Mouse (Mus musculus): Measurements from ENCODE around the gene Tigd3. TPM values are rescaled to one million over a fixed set of nuclear protein-coding genes. Genes with fewer than 3 reads are reported as not detected.

Tigd3 gene
- 0.34 and 2.8 TPM in 2 replicates for total RNA-seq (2017)

- peak; percentile 96 for ATAC-seq (replicated peaks; ENCODE audit: low read depth, poor library complexity, severe bottlenecking)
Measured at GRCm38 (mm10) chr19:5894002-5894678, at the start of gene Tigd3. Gene Tigd3, minus strand, starts transcription at chr19:5894149.

- ATAC-seq (replicated peaks; ENCODE audit: low read depth, poor library complexity, severe bottlenecking) = no peak
Measured at GRCm38 (mm10) chr19:5943404-5943803, 49.5 kb upstream of the Tigd3 start.

GRCm38 (mm10) chr19:5942581-5942980 is 48.6 kb upstream of the Tigd3 start:
- no peak for ATAC-seq (replicated peaks; ENCODE audit: low read depth, poor library complexity, severe bottlenecking)

DNA sequence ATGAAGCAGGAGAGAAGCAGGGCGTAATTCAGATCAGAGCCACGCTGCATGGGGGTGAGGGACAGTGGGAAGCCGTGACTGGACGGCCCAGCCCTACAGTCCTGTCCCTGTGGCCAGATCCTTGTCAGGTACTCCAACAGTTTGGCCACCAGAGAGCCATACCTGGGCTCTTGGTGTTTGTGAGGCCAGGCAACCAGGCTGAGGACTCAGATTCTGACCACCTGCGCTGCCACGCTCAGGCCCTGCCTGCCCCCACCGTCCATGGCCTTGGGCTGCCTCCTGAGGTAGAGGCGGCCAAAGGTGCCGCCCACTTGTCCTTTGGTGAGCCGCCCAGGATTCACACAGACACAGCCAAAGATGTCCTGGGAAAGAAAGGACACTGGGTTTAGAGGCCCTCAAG is 46.7 kb upstream of the Tigd3 start:
- ATAC-seq (replicated peaks; ENCODE audit: low read depth, poor library complexity, severe bottlenecking) = no peak

DNA sequence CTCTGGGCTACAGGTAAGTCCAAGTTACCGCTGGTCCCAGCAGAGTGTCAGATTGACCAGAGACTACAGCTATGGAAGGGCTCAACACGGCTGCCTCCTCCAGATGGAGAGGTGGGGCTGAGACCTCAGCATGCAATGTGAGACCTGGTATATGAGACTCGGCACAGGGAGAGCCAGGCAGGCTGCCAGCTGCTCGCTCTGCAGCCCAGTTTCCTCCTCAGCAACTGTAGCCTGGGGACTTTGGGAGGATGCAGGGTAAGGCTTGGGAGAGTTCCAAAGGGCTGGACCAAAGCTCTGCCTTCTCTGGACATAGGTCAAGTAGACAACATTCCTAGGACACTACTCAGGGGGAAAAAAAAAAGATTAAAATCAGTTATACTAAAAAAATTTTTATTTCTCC is 46.2 kb upstream of the Tigd3 start:
- no peak for ATAC-seq (replicated peaks; ENCODE audit: low read depth, poor library complexity, severe bottlenecking)

- ATAC-seq (replicated peaks; ENCODE audit: low read depth, poor library complexity, severe bottlenecking) = no peak
Measured at GRCm38 (mm10) chr19:5939715-5940114, 45.8 kb upstream of the Tigd3 start.

DNA sequence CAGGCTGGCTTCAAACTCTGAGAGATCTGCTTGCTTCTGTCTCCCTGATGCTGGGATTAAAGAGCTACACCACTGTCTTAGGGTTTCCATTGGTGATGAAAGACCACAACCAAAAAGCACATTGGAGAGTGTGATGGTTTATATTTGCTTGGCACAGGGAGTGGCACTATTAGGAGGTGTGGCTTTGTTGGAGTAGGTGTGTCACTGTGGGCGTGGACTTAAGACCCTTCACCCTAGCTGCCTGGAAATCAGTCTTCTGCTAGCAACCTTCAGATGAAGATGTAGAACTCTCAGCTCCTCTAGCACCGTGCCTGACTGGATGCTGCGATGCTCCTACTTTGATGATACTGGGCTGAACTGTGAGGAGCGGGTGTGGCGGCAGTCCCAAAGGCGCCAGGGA is 44.6 kb upstream of the Tigd3 start:
- no peak for ATAC-seq (replicated peaks; ENCODE audit: low read depth, poor library complexity, severe bottlenecking)

DNA sequence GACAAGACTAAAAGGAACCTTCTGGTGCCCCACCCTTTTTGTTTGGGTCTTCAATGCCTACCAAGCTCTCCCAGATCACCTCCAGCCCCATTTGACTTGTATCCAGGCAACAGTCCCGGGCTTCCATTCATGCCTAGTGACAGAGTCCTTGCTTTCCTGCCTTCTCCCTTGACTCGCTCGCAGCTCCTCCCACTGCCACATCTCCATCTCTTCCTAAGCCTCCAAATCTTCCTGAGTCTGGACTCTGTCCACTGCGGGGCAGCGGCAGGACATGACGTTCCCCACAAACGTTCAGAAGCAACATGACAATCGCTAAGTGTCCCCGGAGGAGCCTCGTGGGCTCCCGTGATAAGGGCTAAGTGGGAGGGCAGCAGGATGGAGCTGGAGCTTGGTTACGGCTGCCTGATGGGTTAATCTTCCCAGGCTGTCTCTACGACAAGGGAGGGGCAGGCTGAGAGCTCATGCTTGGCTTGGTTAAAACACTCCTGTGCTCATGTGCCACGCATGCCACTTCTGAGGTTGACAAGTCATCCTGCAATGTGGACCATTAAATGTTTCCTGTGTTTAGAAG is 44.0 kb upstream of the Tigd3 start:
- ATAC-seq (replicated peaks; ENCODE audit: low read depth, poor library complexity, severe bottlenecking) = peak; percentile 82

DNA sequence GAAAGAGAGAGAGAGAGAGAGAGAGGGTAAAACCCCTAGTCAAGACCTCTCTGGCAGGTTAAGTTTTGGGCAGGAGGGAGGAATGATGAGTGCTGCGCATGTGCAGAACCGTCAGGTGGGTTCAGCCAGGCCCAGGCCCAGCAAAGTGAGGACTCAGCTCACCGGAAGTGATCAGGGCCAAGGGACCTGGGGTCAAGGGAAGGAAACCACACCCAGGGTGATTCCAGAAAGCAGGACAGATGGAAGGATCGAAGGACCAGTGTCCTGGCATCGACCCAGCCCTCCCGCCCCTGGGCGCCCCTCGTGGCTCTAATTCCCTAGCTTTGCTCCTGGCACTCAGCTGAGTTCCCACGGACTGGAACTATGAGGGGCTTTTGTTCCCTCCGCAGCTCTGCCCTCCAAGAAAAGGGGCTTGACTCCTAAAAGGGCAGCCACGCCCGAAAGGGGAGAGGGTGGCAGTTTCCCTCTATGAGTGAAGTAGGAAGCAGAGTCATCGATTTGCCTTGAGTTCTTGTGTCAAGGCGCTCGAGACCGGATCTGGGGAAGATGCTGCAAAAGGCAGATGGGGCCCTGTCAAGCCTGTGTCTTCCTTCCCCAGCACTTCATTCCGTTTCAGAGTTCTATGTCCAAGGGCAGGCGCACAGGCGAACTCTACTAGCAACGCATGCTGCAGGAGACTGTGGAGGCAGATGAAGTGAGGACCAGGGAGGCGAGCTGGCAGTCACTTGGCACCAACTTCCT is 43.3 kb upstream of the Tigd3 start:
- ATAC-seq (replicated peaks; ENCODE audit: low read depth, poor library complexity, severe bottlenecking) = no peak; the same call in 1 of the 2 replicates

DNA sequence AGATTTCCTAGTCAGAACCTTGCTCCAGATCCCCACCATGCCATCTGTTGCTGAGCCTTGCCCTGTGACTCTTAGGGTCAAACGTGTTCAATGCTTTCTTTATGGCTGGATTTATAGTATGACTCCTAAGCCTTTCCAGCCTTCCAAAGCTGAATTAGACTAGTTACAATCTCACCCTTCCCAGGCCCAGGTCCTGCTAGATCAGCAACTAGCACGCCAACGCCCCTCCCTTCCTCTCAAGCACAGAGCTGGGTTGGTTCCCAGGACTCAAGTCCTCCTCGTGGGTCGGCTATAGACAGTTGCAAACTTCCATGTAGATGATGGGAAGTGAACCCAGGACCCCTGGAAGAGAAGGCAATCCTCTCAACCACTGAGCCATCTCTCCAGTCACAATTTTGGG is 41.7 kb upstream of the Tigd3 start:
- ATAC-seq (replicated peaks; ENCODE audit: low read depth, poor library complexity, severe bottlenecking) = no peak

GRCm38 (mm10) chr19:5935266-5935665 is 41.3 kb upstream of the Tigd3 start:
- ATAC-seq (replicated peaks; ENCODE audit: low read depth, poor library complexity, severe bottlenecking) = no peak

DNA sequence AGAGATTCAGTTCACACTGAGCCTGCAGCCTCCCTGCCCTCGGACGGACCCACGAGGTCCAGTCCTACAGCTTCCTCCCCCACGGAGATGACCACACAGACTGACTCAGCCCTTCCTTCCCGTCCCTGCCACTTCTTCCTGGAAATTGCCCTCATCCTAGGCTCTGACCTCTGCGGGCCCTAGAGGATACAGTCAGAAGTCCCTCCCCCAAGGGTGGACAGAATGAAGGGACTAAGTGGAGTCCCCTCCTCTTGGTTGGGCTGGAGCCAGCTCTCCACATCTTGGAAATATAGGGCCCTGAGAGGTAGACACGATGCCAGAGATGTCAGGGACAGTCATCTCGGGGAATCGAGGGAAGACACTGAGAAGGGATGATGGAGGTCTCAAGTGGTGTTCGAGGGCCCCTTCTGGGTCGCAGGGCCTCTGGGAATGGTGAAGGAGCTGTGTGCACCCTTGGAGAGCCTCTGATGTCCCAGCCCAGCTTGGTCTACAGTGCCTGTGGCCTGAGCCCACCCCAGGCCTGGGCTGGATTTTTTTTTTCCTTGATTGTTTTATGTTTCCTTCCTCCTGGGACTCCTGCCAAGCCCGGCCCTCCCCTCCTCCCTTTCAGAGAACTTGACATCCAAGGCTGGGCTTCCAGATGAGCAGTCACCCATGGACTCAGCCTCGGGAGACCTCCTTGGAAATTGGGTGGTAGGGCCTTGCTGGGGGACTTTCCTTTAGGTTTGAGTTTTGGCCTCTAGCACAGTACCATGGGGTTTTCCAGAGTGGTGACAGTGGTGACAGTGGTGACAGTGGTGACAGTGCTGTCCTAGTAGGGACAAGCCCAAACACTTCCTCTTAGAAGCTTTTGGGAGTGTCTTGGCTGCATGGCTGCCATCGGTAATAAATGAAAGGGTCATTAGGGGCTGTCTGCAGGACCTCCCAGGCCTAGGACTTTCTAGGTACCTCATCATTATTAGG is 36.0 kb upstream of the Tigd3 start:
- ATAC-seq (replicated peaks; ENCODE audit: low read depth, poor library complexity, severe bottlenecking) = peak; percentile 37; the same call in 1 of the 2 replicates

DNA sequence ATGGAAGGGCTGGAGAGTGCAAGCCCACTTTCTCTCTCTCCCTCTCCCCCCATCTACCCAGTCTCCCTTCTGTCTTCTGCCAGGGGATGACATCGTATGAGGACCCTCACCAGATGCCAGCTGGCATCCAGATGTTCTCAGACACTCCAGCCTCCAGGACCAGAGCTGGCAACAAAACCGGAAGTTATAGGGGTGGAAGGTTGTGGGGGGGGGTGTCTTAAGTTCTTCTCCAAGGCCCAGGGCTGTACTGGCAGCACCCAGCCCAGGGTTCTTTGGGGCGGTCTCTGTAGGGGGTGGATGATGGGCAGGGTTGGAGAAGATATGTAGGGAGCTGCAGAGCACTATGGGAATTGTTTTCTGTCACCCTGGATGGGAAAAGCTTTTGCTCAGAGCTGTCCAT is 34.6 kb upstream of the Tigd3 start:
- no peak for ATAC-seq (replicated peaks; ENCODE audit: low read depth, poor library complexity, severe bottlenecking)

DNA sequence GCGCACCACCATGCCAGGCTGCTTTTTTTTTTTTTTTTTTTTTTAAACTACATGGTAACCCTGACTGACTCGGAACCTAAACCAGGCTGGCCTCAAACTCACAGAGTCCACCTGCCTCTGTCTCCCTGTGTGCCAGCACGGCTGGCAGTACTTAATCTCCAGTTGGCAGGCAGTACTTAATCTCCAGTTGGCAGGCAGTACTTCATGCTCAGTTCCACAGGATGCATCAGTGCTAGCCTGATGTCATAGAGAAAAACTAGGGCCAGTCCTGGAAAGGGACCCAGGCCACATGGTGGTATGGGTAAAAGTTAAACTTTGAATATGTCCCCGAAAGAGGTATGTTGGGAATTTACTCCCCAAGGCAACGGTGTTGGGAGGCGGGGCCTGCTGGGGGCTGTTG is 34.2 kb upstream of the Tigd3 start:
- ATAC-seq (replicated peaks; ENCODE audit: low read depth, poor library complexity, severe bottlenecking) = no peak

DNA sequence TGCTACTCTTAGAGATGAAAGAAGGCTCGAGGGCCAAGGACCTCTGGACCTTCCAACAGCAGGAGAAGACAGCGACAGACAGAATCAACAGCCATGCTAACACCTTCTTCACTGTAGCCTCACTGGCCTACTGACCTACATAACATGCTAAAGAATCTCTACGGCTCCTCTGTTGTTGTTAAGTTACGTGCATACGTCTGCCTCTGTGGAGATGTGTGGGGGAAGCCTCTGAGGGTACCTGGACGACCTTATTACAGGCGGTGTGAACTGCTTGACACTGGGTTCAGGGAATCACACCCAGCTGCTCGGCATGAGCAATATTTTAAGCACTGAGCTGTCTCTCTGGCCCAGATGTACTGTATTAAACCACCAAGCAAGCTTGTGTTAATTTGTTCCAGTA is 33.6 kb upstream of the Tigd3 start:
- no peak for ATAC-seq (replicated peaks; ENCODE audit: low read depth, poor library complexity, severe bottlenecking)

DNA sequence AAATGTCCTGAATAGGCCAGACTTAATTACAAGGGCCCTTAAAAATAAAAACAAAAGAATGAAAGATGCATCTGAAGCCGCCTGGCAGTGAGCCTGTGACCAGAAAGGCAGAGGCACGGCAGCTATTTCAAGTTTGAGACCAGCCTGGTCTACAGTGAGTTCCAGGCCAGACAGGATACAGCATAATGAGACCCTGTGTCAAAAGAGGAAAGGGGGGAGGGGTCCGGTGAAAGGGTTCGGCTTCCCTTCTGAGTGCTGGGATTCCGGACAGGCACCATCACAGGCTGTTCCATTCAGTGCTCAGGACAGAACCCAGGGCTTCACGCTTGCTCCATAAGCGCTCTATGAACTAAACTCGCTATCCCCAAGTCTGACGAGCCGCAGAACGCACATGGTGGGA is 33.1 kb upstream of the Tigd3 start:
- ATAC-seq (replicated peaks; ENCODE audit: low read depth, poor library complexity, severe bottlenecking) = no peak

DNA sequence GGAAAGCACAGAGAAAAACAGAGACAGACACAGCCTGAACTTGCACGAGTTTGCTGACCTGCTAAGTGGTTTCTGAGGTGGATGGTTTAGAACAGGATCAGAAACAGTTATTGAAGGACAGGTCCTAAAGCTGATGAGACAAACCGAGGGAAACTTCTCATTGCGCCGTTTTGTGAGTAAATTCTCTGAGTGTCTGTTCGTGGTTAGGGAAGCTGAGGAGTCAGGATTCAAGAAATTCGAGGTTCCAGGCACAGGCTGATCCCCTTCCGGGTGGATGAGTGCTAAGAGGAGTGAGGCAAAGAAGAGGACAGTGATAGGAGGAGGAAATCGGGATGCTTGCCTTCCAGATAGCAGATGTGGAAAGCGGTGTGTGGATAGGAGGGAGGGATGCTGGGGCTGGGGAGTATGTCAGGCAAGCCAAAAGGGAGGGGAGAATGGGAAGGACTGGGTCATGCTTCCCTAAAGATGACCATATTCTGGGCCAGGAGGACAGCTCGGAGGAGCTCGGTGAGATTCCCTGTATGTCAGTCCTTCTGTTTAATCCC is 31.4 kb upstream of the Tigd3 start:
- no peak for ATAC-seq (replicated peaks; ENCODE audit: low read depth, poor library complexity, severe bottlenecking)

DNA sequence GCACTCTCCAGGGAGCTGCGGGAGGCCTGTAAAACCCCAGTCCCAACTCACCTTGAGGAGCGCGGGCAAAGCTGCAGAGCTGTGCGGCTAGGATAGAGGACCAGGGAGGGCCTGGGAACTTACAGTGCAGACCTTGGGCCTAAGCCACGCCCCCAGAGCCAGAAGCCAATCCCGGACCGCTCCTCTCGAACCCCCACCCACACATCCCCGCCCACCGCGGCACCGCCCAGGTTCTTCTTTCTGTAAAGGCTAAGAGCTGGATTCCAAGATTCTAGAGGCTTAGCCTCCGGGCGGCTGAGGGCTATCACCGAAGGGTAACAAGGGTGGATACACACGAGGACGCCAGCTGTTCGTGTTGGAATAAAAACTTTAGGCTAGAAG is 30.8 kb upstream of the Tigd3 start, which contains the start of gene Cdc42ep2:
Gene Cdc42ep2 (minus strand): TSS at position 104 of the 381 bp plus-strand sequence.
- peak; percentile 82 for ATAC-seq (replicated peaks; ENCODE audit: low read depth, poor library complexity, severe bottlenecking)

GRCm38 (mm10) chr19:5923990-5924712 is 30.2 kb upstream of the Tigd3 start:
- ATAC-seq (replicated peaks; ENCODE audit: low read depth, poor library complexity, severe bottlenecking) = peak; percentile 64

Measured in common myeloid progenitor, adult 5-6 weeks (primary cell).